Mouse (Mus musculus): Measurements from ENCODE around the gene Vma21-ps. TPM values are rescaled to one million over a fixed set of nuclear protein-coding genes. Genes with fewer than 3 reads are reported as not detected.
"Not testable (repeated sequence)": the region's sequence is repeated elsewhere in the genome, so short reads cannot be mapped to it uniquely, and the experiment has no call there.

Gene Vma21-ps
- 0.75 TPM in 1 of 2 replicates, not detected in the other for polyA plus RNA-seq (2015; fragmentation: Nextera tagmentation; extraction: Ambion mirVana)

DNA sequence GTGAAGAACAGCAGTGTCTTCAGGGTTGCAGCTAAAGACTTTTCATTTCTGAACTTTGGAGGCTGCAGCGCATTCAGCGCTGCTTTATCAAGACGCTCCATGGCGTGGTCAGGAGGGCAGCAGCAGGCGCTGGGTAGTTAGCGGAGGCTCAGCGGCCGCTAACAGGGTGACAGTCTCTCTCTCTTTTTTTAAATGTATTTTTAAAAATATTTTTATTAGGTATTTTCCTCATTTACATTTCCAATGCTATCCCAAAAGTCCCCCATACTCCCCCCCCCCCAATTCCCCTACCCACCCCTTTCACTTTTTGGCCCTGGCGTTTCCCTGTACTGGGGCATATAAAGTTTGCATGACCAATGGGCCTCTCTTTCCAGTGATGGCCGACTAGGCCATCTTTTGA is at the start of gene Vma21-ps:
Gene Vma21-ps, minus strand, starts transcription at position 101 of the 400 bp plus-strand sequence.
- not testable (repeated sequence) for H3K4me2 ChIP-seq (ENCODE audit: low read length); H3K27me3 ChIP-seq (ENCODE audit: insufficient read depth, low read length); ATAC-seq (replicated peaks; ENCODE audit: low FRiP score, low read depth); H3K4me1 ChIP-seq (replicated peaks; ENCODE audit: insufficient read depth, low read length); H3K4me3 ChIP-seq (replicated peaks; ENCODE audit: low read depth, low read length); H3K27ac ChIP-seq; DNase-seq (ENCODE audit: low spot score); H3K36me3 ChIP-seq (ENCODE audit: insufficient read depth, low read length); H3K9ac ChIP-seq (ENCODE audit: low read depth, low read length); H3K9me3 ChIP-seq (replicated peaks; ENCODE audit: low read length)
- WGBS = 97% methylated on average over 10 of the region's 10 CpGs

DNA sequence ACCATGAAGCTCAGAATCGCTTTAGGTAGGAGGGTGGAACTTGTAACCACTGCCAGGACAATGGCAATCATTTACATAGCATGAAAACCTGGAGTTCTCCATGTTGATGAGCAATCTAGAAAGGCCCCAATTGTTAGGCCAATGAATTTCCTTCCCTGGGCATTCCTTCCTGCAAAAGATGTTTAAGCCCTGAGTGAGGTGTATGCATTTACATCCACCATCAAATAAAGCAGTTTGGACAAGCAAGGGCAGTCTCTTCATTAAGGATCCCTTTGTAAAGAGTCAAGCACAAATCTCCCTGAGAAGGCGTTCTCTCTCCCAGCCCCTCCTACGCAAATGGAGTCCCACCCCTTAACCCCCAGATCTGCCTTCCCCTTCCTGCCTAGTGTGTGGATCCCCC is 46.0 kb upstream of the Vma21-ps start:
- no peak overlapping the region for H3K4me3 ChIP-seq (replicated peaks; ENCODE audit: low read depth, low read length)
- DNase-seq (ENCODE audit: low spot score) (no peak), ATAC-seq (replicated peaks; ENCODE audit: low FRiP score, low read depth) (no peak)
- no peak overlapping the region for H3K27ac ChIP-seq
- no peaks in the 10 kb centered on the region for H3K36me3 ChIP-seq (ENCODE audit: insufficient read depth, low read length)
- H3K4me1 ChIP-seq (replicated peaks; ENCODE audit: insufficient read depth, low read length) = no peaks in the 10 kb centered on the region
- no peaks in the 10 kb centered on the region for H3K9me3 ChIP-seq (replicated peaks; ENCODE audit: low read length)
- no peaks in the 10 kb centered on the region for H3K27me3 ChIP-seq (ENCODE audit: insufficient read depth, low read length)
- TF ChIP-seq CTCF (IDR thresholded peaks at IDR 0.05; ENCODE audit: low read depth) = no peak
- no peak overlapping the region for H3K4me2 ChIP-seq (ENCODE audit: low read length)
- H3K9ac ChIP-seq (ENCODE audit: low read depth, low read length) = no peak overlapping the region
- WGBS = 74% methylated on average over 3 of the region's 3 CpGs

DNA sequence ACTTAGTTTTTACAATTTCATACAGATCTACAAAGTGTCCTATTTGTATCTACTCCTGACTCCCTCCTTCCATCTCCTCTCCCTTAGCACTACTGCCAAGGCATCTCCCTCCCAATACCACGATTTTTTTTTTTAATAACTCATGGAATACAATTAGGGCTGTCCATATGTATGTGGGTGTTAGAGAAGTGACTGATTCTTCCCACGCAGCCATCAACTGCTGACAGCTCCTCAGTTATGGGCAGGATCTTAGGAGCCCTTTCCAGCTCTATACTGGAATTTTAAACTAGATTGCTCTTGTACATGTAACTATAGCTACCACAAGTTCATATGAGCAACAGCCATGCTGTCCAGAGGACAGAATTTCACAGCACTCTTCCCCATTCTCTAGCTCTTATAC is 33.6 kb upstream of the Vma21-ps start:
- Histone ChIP-seq H3K9ac (ENCODE audit: low read depth, low read length) (no peak overlapping the region), H3K27me3 (ENCODE audit: insufficient read depth, low read length) (no peaks in the 10 kb centered on the region), H3K36me3 (ENCODE audit: insufficient read depth, low read length) (no peaks in the 10 kb centered on the region), H3K4me3 (replicated peaks; ENCODE audit: low read depth, low read length) (no peak overlapping the region), H3K27ac (no peak overlapping the region), H3K4me2 (ENCODE audit: low read length) (no peak overlapping the region), H3K4me1 (replicated peaks; ENCODE audit: insufficient read depth, low read length) (no peaks in the 10 kb centered on the region), H3K9me3 (replicated peaks; ENCODE audit: low read length) (no peaks in the 10 kb centered on the region)
- DNase-seq (ENCODE audit: low spot score) = no peak
- TF ChIP-seq CTCF (IDR thresholded peaks at IDR 0.05; ENCODE audit: low read depth) = no peak
- 74% methylated on average over 2 of the region's 2 CpGs for whole genome bisulfite sequencing
- no peak for ATAC-seq (replicated peaks; ENCODE audit: low FRiP score, low read depth)

DNA sequence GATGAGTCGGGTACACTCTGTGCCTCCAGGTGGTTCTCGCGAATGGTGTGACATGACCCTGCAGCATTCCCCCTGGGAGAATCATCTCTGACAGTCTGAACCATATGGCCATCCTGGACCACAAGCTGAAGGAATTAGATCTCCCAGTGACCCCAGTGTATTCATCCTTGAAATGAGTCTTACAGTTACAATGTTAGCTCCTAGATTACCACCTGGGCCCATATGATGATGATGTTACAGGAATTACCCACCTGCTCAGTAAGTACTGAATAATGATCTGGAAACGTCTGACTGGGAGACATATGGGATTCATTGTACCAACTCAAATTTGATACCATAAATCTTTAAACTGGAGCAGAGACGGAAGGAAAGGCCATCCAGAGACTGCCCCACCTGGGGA is 29.4 kb upstream of the Vma21-ps start:
- 50% methylated on average over 5 of the region's 5 CpGs for WGBS
- Histone ChIP-seq H3K27ac (no peak overlapping the region), H3K4me1 (replicated peaks; ENCODE audit: insufficient read depth, low read length) (no peaks in the 10 kb centered on the region)

DNA sequence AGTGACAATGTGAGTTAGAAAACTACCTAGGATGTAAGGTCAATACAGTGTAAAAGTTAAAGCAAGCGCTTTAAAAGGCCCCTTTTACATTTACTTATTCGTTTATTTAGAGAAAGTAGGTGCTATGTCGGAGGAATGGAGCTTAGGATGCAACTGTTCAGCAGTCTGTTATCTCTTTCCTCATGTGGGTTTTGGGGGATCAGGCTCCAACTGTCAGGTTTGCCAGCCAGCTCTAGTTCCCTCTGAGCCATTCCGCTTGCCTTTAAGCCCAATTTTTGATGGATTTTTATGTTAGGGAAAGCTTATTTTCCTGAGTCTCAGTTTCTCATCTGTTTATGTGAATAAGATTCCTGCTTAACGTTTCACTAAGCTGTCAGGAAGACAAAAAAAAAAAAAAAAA is 22.3 kb upstream of the Vma21-ps start:
- Histone ChIP-seq H3K9me3 (replicated peaks; ENCODE audit: low read length) (no peaks in the 10 kb centered on the region), H3K36me3 (ENCODE audit: insufficient read depth, low read length) (no peaks in the 10 kb centered on the region), H3K27ac (no peak overlapping the region), H3K27me3 (ENCODE audit: insufficient read depth, low read length) (no peaks in the 10 kb centered on the region), H3K4me3 (replicated peaks; ENCODE audit: low read depth, low read length) (no peak overlapping the region), H3K4me1 (replicated peaks; ENCODE audit: insufficient read depth, low read length) (no peaks in the 10 kb centered on the region), H3K4me2 (ENCODE audit: low read length) (no peak overlapping the region), H3K9ac (ENCODE audit: low read depth, low read length) (no peak overlapping the region)
- TF ChIP-seq CTCF (IDR thresholded peaks at IDR 0.05; ENCODE audit: low read depth) = no peak
- WGBS = 91% methylated on average over 5 of the region's 5 CpGs
- DNase-seq (ENCODE audit: low spot score) = no peak
- ATAC-seq (replicated peaks; ENCODE audit: low FRiP score, low read depth) = no peak

More for the DNA sequence above, 29.4 kb upstream of the Vma21-ps start:
- H3K9me3 ChIP-seq (replicated peaks; ENCODE audit: low read length) = no peaks in the 10 kb centered on the region
- H3K36me3 ChIP-seq (ENCODE audit: insufficient read depth, low read length) = no peaks in the 10 kb centered on the region
- H3K27me3 ChIP-seq (ENCODE audit: insufficient read depth, low read length) = no peaks in the 10 kb centered on the region
- H3K4me2 ChIP-seq (ENCODE audit: low read length) = no peak overlapping the region
- ATAC-seq (replicated peaks; ENCODE audit: low FRiP score, low read depth) (no peak), DNase-seq (ENCODE audit: low spot score) (no peak)
- H3K9ac ChIP-seq (ENCODE audit: low read depth, low read length) = no peak overlapping the region
- no peak overlapping the region for H3K4me3 ChIP-seq (replicated peaks; ENCODE audit: low read depth, low read length)
- no peak for TF ChIP-seq CTCF (IDR thresholded peaks at IDR 0.05; ENCODE audit: low read depth)

DNA sequence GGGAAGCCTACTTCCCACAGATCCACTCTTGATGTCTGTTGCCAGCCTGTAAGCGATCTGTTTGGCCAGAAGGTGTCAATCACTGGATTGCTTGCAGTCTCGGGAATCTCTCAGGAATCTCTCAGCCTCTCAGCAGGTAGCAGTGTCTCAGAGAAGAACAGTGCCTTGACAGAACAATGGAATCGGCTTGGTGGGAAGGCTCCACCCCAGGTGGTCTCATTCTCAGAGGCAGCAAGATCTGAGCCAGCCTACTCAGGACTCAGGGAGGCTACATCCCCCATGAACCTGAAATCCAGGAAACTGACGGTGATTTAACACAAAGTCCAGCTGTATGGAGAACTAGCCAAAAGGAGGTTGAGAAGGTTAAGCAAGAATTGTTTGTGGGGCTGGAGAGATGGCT is 20.5 kb upstream of the Vma21-ps start:
- no peaks in the 10 kb centered on the region for H3K9me3 ChIP-seq (replicated peaks; ENCODE audit: low read length)
- no peak overlapping the region for H3K4me2 ChIP-seq (ENCODE audit: low read length)
- DNase-seq (ENCODE audit: low spot score) (no peak), ATAC-seq (replicated peaks; ENCODE audit: low FRiP score, low read depth) (no peak)
- no peak overlapping the region for H3K27ac ChIP-seq
- no peaks in the 10 kb centered on the region for H3K27me3 ChIP-seq (ENCODE audit: insufficient read depth, low read length)
- H3K4me1 ChIP-seq (replicated peaks; ENCODE audit: insufficient read depth, low read length) = no peaks in the 10 kb centered on the region
- no peak overlapping the region for H3K4me3 ChIP-seq (replicated peaks; ENCODE audit: low read depth, low read length)
- 18% methylated on average over 4 of the region's 4 CpGs for WGBS
- no peaks in the 10 kb centered on the region for H3K36me3 ChIP-seq (ENCODE audit: insufficient read depth, low read length)
- no peak overlapping the region for H3K9ac ChIP-seq (ENCODE audit: low read depth, low read length)
- no peak for TF ChIP-seq CTCF (IDR thresholded peaks at IDR 0.05; ENCODE audit: low read depth)

DNA sequence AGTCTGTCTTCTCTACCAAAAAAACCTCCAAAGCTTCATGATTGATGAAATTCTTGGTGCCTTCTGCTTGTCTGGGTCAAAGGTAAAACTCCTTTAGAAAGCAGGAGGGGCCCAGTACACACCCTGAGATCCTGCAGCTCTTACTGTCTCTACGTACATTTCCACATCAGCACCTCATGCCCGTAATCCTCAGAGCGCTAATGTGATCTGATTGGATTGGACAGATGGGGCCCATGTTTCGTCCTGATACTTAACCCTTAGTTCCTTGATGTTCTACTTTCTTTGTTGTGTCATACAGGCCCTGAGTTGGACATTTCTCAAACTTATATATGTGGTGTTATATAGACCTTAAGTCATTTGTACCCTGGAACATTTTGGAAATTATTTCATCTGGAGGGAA is 9.6 kb downstream of the Vma21-ps start:
- H3K9me3 ChIP-seq (replicated peaks; ENCODE audit: low read length) = no peaks in the 10 kb centered on the region
- DNase-seq (ENCODE audit: low spot score) = no peak
- no peak overlapping the region for H3K27ac ChIP-seq
- no peaks in the 10 kb centered on the region for H3K4me1 ChIP-seq (replicated peaks; ENCODE audit: insufficient read depth, low read length)
- no peak for TF ChIP-seq CTCF (IDR thresholded peaks at IDR 0.05; ENCODE audit: low read depth)
- no peak for ATAC-seq (replicated peaks; ENCODE audit: low FRiP score, low read depth)
- H3K36me3 ChIP-seq (ENCODE audit: insufficient read depth, low read length) = 0 out of 2 replicates have a peak, but pooled peaks cover 12% of the 10 kb centered on the region
- no peaks in the 10 kb centered on the region for H3K27me3 ChIP-seq (ENCODE audit: insufficient read depth, low read length)
- H3K4me2 ChIP-seq (ENCODE audit: low read length) = no peak overlapping the region
- H3K4me3 ChIP-seq (replicated peaks; ENCODE audit: low read depth, low read length) = no peak overlapping the region
- 96% methylated on average over 4 of the region's 4 CpGs for WGBS
- no peak overlapping the region for H3K9ac ChIP-seq (ENCODE audit: low read depth, low read length)
